Mouse (Mus musculus) frontal cortex, postnatal 25 days (tissue): ENCODE results near the gene Hivep1.

Experiments used
- DNase-seq, 2 experiments: peaks; one replicate each; pipeline ENCODE4 v3.0.0; 2022; ENCODE audit warnings: low spot score in 2 of 2

The Hivep1 gene

GRCm38 (mm10) chr13:42233741-42234419 lies 182.1 kb downstream of the Hivep1 start:
- DNase-seq = no peak

- no peak for DNase-seq
Measured at GRCm38 (mm10) chr13:42238520-42238919, 186.7 kb downstream of the Hivep1 start.

- no peak for DNase-seq
Measured at GRCm38 (mm10) chr13:42242131-42242530, 190.3 kb downstream of the Hivep1 start.
